Mouse (Mus musculus) liver, embryonic 15.5 days (tissue): ENCODE results near the gene Arv1. TPM values are rescaled to one million over a fixed set of nuclear protein-coding genes. Genes with fewer than 3 reads are reported as not detected.
A peak's percentile ranks its signal among the peaks of the same experiment; 100 is the strongest.

Experiments used
- ATAC-seq: fragments of 200-750 bp; cut with Nextera tagmentation; 2 replicates; pipeline ENCODE4 v1.8.0; 2017; ENCODE audit warnings: moderate number of reproducible peaks, mild to moderate bottlenecking, moderate library complexity; ENCODE audit not compliant: insufficient read depth
- H3K27ac ChIP-seq: fragments of 300-500 bp; sonication (generic); replicated peaks from 2 replicates; pipeline ENCODE4 v1.5.1; 2015; ENCODE audit warnings: mild to moderate bottlenecking, inconsistent platforms
- H3K27me3 ChIP-seq: fragments of 300-500 bp; sonication (generic); 2 replicates; pipeline ENCODE4 v1.6.1; 2015; ENCODE audit warnings: mild to moderate bottlenecking, inconsistent platforms
- H3K36me3 ChIP-seq: fragments of 300-500 bp; sonication (generic); replicated peaks from 2 replicates; pipeline ENCODE4 v1.6.1; 2015; ENCODE audit warnings: moderate library complexity, mild to moderate bottlenecking, inconsistent platforms
- H3K4me1 ChIP-seq: fragments of 300-500 bp; sonication (generic); replicated peaks from 2 replicates; pipeline ENCODE4 v1.6.1; 2015; ENCODE audit warnings: inconsistent platforms
- H3K4me2 ChIP-seq: fragments of 300-500 bp; sonication (generic); 2 replicates; pipeline ENCODE4 v1.6.1; 2015; ENCODE audit warnings: moderate library complexity, mild to moderate bottlenecking, inconsistent platforms
- H3K4me3 ChIP-seq: fragments of 300-500 bp; sonication (generic); replicated peaks from 2 replicates; pipeline ENCODE4 v1.5.1; 2015; ENCODE audit warnings: mild to moderate bottlenecking, inconsistent platforms
- H3K9ac ChIP-seq: fragments of 300-500 bp; sonication (generic); 2 replicates; pipeline ENCODE4 v1.6.1; 2015; ENCODE audit warnings: moderate library complexity, mild to moderate bottlenecking, inconsistent platforms
- H3K9me3 ChIP-seq: fragments of 300-500 bp; sonication (generic); replicated peaks from 2 replicates; pipeline ENCODE4 v1.6.1; 2016; ENCODE audit warnings: inconsistent platforms
- WGBS: fragments of 180-500 bp; shearing (Covaris S2); methylation state at CpG from one replicate; pipeline ENCODE4 v1.1.7; 2015; ENCODE audit warnings: mixed read lengths; ENCODE audit not compliant: insufficient replicate concordance; 5-methylcytosine and 5-hydroxymethylcytosine counted together
- polyA plus RNA-seq: library from polyadenylated mRNA; unstranded; fragments of >200 nt; fragmentation: Nextera tagmentation; extraction: Ambion mirVana; gene quantifications from 2 replicates; pipeline ENCODE4 v1.2.1, GENCODE M21; 2015

Gene Arv1
- polyA plus RNA-seq, 1 experiment from 2014 or later: 4.9 TPM

DNA sequence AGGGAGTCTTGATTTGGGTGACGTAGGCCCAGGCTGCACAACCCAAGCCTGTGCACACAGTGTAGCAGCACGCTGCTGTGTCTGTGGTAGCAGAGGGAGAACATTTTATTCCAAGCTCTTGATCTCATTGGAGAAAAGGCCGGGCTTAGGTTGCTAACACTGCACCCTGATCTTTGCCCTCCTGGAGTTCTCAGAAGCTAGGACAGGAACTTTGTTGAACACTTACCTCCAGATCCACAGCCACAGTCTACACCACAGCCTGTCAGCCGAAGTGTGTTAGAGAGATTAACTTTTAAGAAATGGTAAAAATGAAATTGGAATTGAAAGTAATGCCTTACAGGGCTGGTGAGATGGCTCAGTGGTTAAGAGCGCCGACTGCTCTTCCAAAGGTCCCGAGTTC, 2.4 kb downstream of the Arv1 start:
- Histone ChIP-seq H3K36me3 (peaks cover 21% of the 10 kb centered on the region; the same call in 1 of the 2 replicates), H3K4me2 (no peak overlapping the region), H3K9ac (no peak overlapping the region), H3K27me3 (no peaks in the 10 kb centered on the region), H3K9me3 (no peaks in the 10 kb centered on the region), H3K27ac (no peak overlapping the region), H3K4me3 (no peak overlapping the region), H3K4me1 (peaks cover 31% of the 10 kb centered on the region)
- ATAC-seq: no peak
- 78% methylated on average over 7 of the region's 7 CpGs for WGBS

DNA sequence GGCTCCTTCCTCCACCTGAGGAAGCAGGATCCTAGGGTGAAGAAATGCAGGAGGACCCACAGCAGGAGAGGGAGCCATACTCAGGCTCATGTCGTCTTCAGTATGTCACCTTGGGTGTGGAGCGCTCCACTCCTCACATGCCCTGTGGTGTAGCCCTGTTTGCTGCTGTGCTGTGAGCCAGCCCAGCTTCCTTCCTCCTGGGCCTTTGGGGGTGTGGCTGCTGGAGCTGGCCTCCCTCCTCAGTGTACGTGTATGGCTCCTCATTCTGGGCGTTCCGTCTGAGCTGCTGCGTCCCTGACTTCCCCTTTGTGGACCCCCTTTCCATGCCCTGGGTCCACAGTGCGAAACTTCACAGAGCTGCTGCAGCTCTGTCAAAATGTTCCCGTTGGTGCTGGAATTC, 10.9 kb downstream of the Arv1 start:
- Histone ChIP-seq H3K9ac (no peak overlapping the region), H3K36me3 (peaks cover 64% of the 10 kb centered on the region)
- 0 out of 2 replicates have a peak, but pooled peaks have one; percentile 5 for ATAC-seq

DNA sequence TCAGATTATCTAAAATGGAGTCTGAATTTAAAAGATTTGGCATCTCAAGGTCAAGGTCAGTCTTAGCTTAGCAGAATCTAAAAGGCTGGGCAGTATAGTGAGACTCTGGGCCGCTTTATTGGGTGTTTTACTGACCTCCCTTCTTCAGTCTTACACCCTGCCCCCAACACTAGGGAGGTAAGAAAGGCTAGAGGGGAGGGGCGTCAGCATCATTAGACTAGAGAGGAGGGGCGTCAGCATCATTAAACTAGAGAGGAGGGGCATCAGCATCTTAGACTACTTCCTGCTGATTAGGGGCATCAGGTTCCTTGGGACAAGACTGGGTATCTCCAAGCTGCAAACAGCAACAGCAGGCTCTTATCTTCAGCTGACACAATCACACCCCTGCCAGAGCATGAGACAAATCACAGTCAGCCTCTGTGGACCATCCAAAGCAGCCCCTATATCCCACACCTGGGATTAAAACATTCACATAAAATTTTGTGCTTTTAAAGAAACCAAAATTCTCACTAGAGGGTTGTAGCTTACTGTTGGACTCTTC, 13.5 kb downstream of the Arv1 start:
- no peak overlapping the region for H3K4me2 ChIP-seq
- H3K4me3 ChIP-seq: no peak overlapping the region
- no peaks in the 10 kb centered on the region for H3K27me3 ChIP-seq
- no peak for ATAC-seq
- H3K36me3 ChIP-seq: peaks cover 46% of the 10 kb centered on the region
- H3K9ac ChIP-seq: no peak overlapping the region
- WGBS: 42% methylated on average over 3 of the region's 3 CpGs
- no peaks in the 10 kb centered on the region for H3K9me3 ChIP-seq
- no peak overlapping the region for H3K27ac ChIP-seq
- no peaks in the 10 kb centered on the region for H3K4me1 ChIP-seq

More for the DNA sequence above, 10.9 kb downstream of the Arv1 start:
- H3K27ac ChIP-seq: no peak overlapping the region
- WGBS: 57% methylated on average over 8 of the region's 8 CpGs
- H3K27me3 ChIP-seq: no peaks in the 10 kb centered on the region
- H3K4me2 ChIP-seq: no peak overlapping the region
- no peaks in the 10 kb centered on the region for H3K9me3 ChIP-seq
- H3K4me3 ChIP-seq: no peak overlapping the region
- H3K4me1 ChIP-seq: no peaks in the 10 kb centered on the region

DNA sequence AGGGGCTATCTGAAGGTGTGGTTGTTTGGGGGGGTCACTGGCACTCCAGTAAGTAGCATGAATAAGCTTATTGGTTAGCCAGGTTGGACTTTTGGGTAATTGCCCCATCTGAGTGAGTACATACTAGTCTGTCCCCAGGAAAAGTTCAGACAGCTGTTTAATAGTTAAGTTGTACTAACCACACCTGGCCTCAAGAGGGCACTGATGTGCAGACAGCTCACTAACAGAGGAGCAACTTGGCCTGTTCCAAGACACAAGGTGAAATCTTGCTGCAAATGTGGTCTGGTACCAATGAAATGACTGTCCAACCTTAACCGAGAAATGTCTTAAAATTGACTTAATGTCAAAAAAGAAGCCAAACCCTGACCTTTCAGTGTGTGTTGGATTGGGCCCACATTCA, 17.3 kb downstream of the Arv1 start:
- no peaks in the 10 kb centered on the region for H3K27me3 ChIP-seq
- 46% methylated on average over 1 of the region's 1 CpGs for WGBS
- H3K36me3 ChIP-seq: peaks cover 9% of the 10 kb centered on the region
- H3K9me3 ChIP-seq: no peaks in the 10 kb centered on the region
- H3K4me3 ChIP-seq: no peak overlapping the region
- H3K4me1 ChIP-seq: peaks cover 14% of the 10 kb centered on the region
- no peak overlapping the region for H3K4me2 ChIP-seq
- H3K9ac ChIP-seq: no peak overlapping the region
- no peak overlapping the region for H3K27ac ChIP-seq
- no peak for ATAC-seq

DNA sequence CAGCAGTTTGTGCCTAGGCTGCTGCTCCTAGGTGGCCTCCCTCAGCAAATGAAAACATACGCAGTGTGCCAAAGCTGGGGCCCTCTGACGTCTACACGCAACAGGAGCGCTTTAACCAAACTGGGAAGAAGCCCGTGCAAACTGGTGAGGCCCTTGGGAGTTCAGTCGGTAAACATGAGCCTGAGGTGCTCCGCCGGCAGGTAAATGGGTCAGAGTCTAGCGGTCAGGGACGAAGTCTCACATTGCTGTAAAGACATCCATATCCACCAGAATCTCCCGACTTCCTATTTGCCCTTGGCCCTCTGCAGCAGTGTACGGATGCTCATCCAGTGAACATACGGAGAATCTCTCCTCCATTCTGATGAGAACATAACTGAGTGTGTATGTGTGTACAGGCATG, 24.7 kb downstream of the Arv1 start:
- Histone ChIP-seq H3K4me3 (no peak overlapping the region), H3K4me1 (peaks cover 42% of the 10 kb centered on the region), H3K27ac (no peak overlapping the region), H3K9me3 (no peaks in the 10 kb centered on the region), H3K4me2 (no peak overlapping the region), H3K36me3 (no peaks in the 10 kb centered on the region), H3K9ac (no peak overlapping the region), H3K27me3 (peaks cover 31% of the 10 kb centered on the region)
- WGBS: 62% methylated on average over 13 of the region's 13 CpGs
- no peak for ATAC-seq

DNA sequence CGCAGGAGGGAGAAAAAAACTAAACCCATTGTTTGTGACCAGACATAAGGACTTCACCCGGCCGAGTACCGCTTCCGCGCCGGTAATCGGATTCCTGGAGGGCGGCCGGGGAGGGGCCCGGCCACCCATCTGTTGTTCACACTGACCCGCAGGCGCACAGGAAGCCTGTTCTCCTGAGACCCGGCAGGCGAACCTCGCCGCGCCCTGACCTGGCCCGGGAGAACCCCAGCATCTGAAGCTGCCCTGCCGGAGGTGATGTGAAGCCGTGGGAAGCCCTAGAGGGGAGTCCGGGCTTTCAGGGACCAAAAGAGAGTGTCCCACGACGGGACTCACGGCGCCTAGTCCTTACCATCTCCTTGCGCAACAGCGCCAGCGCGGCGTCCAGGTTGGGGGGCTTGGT, 29.3 kb downstream of the Arv1 start:
- Histone ChIP-seq H3K36me3 (no peaks in the 10 kb centered on the region), H3K4me1 (peaks cover 42% of the 10 kb centered on the region), H3K9me3 (no peaks in the 10 kb centered on the region), H3K4me2 (peak overlapping the region; percentile 71), H3K9ac (no peak overlapping the region), H3K27ac (no peak overlapping the region), H3K27me3 (peaks cover 67% of the 10 kb centered on the region), H3K4me3 (peak overlapping the region; percentile 59)
- whole genome bisulfite sequencing: 1% methylated on average over 31 of the region's 31 CpGs
- no peak for ATAC-seq

DNA sequence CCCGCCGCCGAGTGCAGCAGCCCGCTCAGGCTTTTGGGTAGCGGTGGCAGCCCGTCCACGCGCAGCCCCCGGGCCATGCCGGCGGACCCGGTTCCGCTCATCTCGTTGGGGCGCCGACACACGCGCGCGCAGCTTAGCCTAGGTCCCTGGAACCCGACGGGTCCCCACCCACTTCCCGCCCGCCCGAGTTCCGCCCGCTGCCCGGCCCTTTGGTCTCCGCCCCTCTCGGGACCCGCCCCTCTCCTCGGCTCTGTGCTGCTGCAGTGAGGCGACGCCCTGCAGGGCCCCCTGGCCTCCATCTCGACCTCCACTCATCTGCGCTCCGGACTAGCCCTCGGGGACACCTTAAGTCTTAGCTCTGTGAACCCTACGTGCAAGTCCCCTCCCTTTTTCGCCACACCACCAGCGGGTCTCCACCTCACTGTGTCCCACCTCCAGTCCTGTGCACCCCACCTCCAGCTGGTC, 29.8 kb downstream of the Arv1 start, which contains the start of gene Fam89a:
Fam89a (minus strand) TSS at position 124 of the 465 bp plus-strand sequence.
- H3K27ac ChIP-seq: no peak within 1 kb of the TSS
- peak within 1 kb of the TSS; percentile 59 for H3K4me3 ChIP-seq
- no peak within 1 kb of the TSS for H3K9ac ChIP-seq
- under 1% methylated on average over 40 of the region's 41 CpGs for WGBS
- peaks cover 67% of the 10 kb centered on the region for H3K27me3 ChIP-seq
- no peaks in the 10 kb centered on the region for H3K36me3 ChIP-seq
- no peaks in the 10 kb centered on the region for H3K9me3 ChIP-seq
- ATAC-seq: peak; percentile 62
- peak within 1 kb of the TSS; percentile 71 for H3K4me2 ChIP-seq
- H3K4me1 ChIP-seq: peaks cover 37% of the 10 kb centered on the region

DNA sequence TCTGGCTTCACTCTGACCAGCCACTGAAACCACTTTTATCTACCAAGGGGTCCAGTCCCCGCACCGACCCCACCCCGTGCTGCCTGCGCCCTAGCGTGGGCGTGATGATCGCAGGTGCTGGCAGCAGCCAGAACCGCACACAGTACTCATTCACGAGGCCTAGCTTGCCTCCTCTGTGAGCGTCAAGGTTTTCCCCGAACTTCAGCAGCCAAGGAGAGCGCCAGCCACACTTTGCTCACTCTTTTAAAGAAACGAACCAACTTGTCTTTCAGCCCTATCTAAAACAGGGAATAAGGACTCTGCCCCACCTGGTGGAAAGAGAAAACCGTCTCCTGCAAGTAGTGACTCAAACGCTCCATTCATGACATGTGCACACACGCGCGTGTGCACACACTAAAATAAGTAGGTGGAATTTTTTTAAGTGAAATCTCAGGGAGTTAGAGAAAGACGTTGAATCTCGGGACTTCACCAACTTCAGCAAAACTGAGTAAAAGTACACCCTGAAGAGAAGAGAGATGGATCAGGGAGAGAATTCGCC, 30.5 kb downstream of the Arv1 start:
- ATAC-seq: no peak
- Histone ChIP-seq H3K36me3 (no peaks in the 10 kb centered on the region), H3K27me3 (peaks cover 67% of the 10 kb centered on the region), H3K27ac (no peak overlapping the region), H3K9ac (no peak overlapping the region), H3K4me1 (peaks cover 36% of the 10 kb centered on the region), H3K9me3 (no peaks in the 10 kb centered on the region), H3K4me3 (no peak overlapping the region), H3K4me2 (peak overlapping the region; percentile 71; the same call in 1 of the 2 replicates)
- 32% methylated on average over 21 of the region's 21 CpGs for WGBS

DNA sequence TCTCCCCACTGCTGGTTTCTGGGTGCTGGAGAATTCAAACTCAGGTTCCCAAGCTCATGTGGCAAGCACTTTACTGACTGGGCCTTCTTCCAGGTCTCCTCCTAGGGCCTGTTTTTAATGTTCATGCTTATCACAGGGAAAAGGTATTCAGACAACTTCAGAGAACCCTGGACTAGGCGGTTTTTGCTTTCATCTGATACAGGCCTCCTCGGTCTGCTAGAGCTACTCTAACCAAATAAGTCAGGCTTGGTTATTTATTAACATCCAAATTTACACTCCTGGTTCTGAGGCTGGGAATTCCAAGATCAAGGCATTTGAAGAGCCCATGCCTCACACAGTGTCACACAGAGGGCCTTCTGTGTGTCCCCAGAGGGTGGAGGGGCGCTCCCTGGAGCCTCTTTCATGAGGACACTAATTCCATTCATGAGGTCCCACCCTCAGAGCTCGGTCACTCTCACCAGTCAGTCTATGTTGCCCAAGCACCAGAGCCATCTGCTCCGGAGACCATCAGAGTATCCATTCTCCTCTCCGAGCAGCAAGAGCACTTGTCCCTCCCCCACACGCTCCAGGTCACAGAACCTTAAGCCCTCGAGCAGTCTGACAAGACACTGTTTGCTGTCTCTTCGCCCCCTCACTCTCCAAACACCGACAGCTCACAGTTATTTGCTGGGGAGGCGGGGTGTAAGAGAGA, 32.3 kb downstream of the Arv1 start:
- Histone ChIP-seq H3K9ac (no peak overlapping the region), H3K9me3 (no peaks in the 10 kb centered on the region), H3K4me2 (peak overlapping the region; percentile 10; the same call in 1 of the 2 replicates), H3K27me3 (peaks cover 60% of the 10 kb centered on the region), H3K36me3 (no peaks in the 10 kb centered on the region), H3K4me3 (no peak overlapping the region), H3K4me1 (peaks cover 36% of the 10 kb centered on the region), H3K27ac (peak overlapping the region; percentile 57)
- WGBS: 21% methylated on average over 11 of the region's 11 CpGs
- ATAC-seq: peak; percentile 43; the same call in 1 of the 2 replicates

DNA sequence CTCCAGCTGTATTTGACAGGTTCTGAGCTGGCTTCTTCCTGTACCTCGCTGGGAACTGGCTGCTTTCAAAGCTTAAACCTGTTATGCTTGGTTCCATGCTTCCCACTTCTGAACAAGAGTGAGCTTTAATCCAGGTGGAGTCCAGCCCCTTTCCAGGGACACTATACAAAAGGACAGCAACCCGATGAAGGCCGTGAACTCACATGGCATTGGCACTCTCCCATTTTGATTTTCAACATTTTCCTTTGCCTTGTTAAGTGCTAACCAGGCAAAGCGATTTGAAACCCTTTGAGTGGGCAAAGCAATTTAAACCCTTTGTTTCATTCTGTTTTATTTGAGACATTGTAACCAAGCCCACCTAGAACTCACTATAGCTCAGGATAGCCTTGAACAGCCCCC, 32.9 kb downstream of the Arv1 start:
- peaks cover 55% of the 10 kb centered on the region for H3K27me3 ChIP-seq
- 38% methylated on average over 4 of the region's 4 CpGs for WGBS
- H3K4me2 ChIP-seq: peak overlapping the region; percentile 10; the same call in 1 of the 2 replicates
- no peak overlapping the region for H3K4me3 ChIP-seq
- H3K27ac ChIP-seq: peak overlapping the region; percentile 57
- no peaks in the 10 kb centered on the region for H3K36me3 ChIP-seq
- peaks cover 36% of the 10 kb centered on the region for H3K4me1 ChIP-seq
- H3K9me3 ChIP-seq: no peaks in the 10 kb centered on the region
- H3K9ac ChIP-seq: no peak overlapping the region
- ATAC-seq: no peak

DNA sequence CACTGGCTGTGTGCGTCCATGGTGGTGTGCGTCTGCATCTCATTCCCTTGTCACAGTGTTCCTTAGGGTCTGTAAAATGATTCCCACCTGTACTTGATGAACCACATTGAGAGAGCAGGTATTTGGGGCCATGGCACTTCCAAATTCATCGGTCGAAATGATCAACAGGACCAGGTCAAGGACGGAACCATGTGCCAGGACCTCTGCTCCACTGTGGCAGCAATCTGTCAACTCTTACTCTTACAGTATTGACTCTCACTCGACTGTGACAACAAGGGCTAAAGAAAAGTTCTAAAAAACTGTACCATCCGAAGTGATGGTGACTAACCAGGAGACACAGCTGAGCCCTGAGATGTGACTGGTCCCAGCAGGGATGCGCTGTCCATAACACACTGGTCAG, 33.5 kb downstream of the Arv1 start:
- no peak overlapping the region for H3K4me3 ChIP-seq
- H3K27ac ChIP-seq: peak overlapping the region; percentile 57; the same call in 1 of the 2 replicates
- peaks cover 48% of the 10 kb centered on the region for H3K27me3 ChIP-seq
- H3K9me3 ChIP-seq: no peaks in the 10 kb centered on the region
- 63% methylated on average over 8 of the region's 8 CpGs for WGBS
- ATAC-seq: no peak
- H3K4me1 ChIP-seq: peaks cover 36% of the 10 kb centered on the region
- no peaks in the 10 kb centered on the region for H3K36me3 ChIP-seq
- no peak overlapping the region for H3K9ac ChIP-seq
- H3K4me2 ChIP-seq: no peak overlapping the region
